Mouse (Mus musculus) heart, embryonic 11.5 days (tissue): ENCODE results near the gene Macrod2. TPM values are rescaled to one million over a fixed set of nuclear protein-coding genes. Genes with fewer than 3 reads are reported as not detected.

Source experiments
- ATAC-seq: fragments of 200-750 bp; cut with Nextera tagmentation; replicated peaks from 2 replicates; pipeline ENCODE4 v1.8.0; 2017; ENCODE audit warnings: moderate library complexity; ENCODE audit not compliant: insufficient number of reproducible peaks, low FRiP score, low TSS enrichment
- H3K27ac ChIP-seq: fragments of 300-500 bp; sonication (generic); 2 replicates; pipeline ENCODE4 v1.5.1; 2014; ENCODE audit warnings: mild to moderate bottlenecking, low read depth, low read length
- H3K27me3 ChIP-seq: fragments of 300-500 bp; sonication (generic); 2 replicates; pipeline ENCODE4 v1.6.1; 2014; ENCODE audit warnings: mild to moderate bottlenecking, low read length, mixed read lengths; ENCODE audit not compliant: control insufficient read depth, insufficient read depth
- H3K36me3 ChIP-seq: fragments of 300-500 bp; sonication (generic); 2 replicates; pipeline ENCODE4 v1.6.1; 2014; ENCODE audit warnings: mild to moderate bottlenecking, low read length, moderate library complexity, mixed read lengths; ENCODE audit not compliant: control insufficient read depth, insufficient read depth
- H3K4me1 ChIP-seq: fragments of 300-500 bp; sonication (generic); 2 replicates; pipeline ENCODE4 v1.6.1; 2014; ENCODE audit warnings: low read length; ENCODE audit not compliant: control insufficient read depth, insufficient read depth
- H3K4me2 ChIP-seq: fragments of 300-500 bp; sonication (generic); 2 replicates; pipeline ENCODE4 v1.6.1; 2014; ENCODE audit warnings: mild to moderate bottlenecking, moderate library complexity
- H3K4me3 ChIP-seq: fragments of 300-500 bp; sonication (generic); 2 replicates; pipeline ENCODE4 v1.5.1; 2014; ENCODE audit warnings: low read depth, low read length
- H3K9ac ChIP-seq: fragments of 300-500 bp; sonication (generic); 2 replicates; pipeline ENCODE4 v1.6.1; 2014; ENCODE audit warnings: mild to moderate bottlenecking, low read depth, low read length, moderate library complexity
- H3K9me3 ChIP-seq: fragments of 300-500 bp; sonication (generic); replicated peaks from 2 replicates; pipeline ENCODE4 v1.6.1; 2016; ENCODE audit warnings: low read length; ENCODE audit not compliant: control insufficient read depth
- WGBS: fragments of 180-500 bp; shearing (Covaris S2); extraction: QIAGEN DNeasy Blood & Tissue Kit; methylation state at CpG from one replicate; pipeline ENCODE4 v1.1.7; 2014; ENCODE audit not compliant: insufficient replicate concordance; 5-methylcytosine and 5-hydroxymethylcytosine counted together
- polyA plus RNA-seq: library from polyadenylated mRNA; unstranded; fragments of >200 nt; fragmentation: Nextera tagmentation; extraction: Ambion mirVana; gene quantifications from 2 replicates; pipeline ENCODE4 v1.2.1, GENCODE M21; 2014

Gene Macrod2
- polyA plus RNA-seq, 1 experiment from 2014 or later: 20.5 TPM

GRCm38 (mm10) chr2:141391229-141391628, 996.1 kb downstream of the Macrod2 start:
- Histone ChIP-seq H3K4me3 (no peak overlapping the region), H3K4me1 (no peaks in the 10 kb centered on the region), H3K9ac (no peak overlapping the region), H3K4me2 (no peak overlapping the region), H3K27me3 (no peaks in the 10 kb centered on the region), H3K27ac (no peak overlapping the region), H3K36me3 (no peaks in the 10 kb centered on the region), H3K9me3 (no peaks in the 10 kb centered on the region)
- WGBS: 54% methylated on average over 4 of the region's 4 CpGs
- ATAC-seq: no peak

GRCm38 (mm10) chr2:141394806-141395205, 999.7 kb downstream of the Macrod2 start:
- Histone ChIP-seq H3K9ac (no peak overlapping the region), H3K9me3 (no peaks in the 10 kb centered on the region), H3K4me2 (no peak overlapping the region), H3K27me3 (no peaks in the 10 kb centered on the region), H3K36me3 (no peaks in the 10 kb centered on the region), H3K27ac (no peak overlapping the region), H3K4me3 (no peak overlapping the region), H3K4me1 (no peaks in the 10 kb centered on the region)
- 54% methylated on average over 1 of the region's 1 CpGs for WGBS
- no peak for ATAC-seq

GRCm38 (mm10) chr2:141408766-141409165, 1013.7 kb downstream of the Macrod2 start:
- WGBS: 31% methylated on average over 2 of the region's 2 CpGs
- Histone ChIP-seq H3K36me3 (no peaks in the 10 kb centered on the region), H3K4me2 (no peak overlapping the region), H3K4me1 (no peaks in the 10 kb centered on the region), H3K4me3 (no peak overlapping the region), H3K27me3 (no peaks in the 10 kb centered on the region), H3K27ac (no peak overlapping the region), H3K9me3 (no peaks in the 10 kb centered on the region), H3K9ac (no peak overlapping the region)
- ATAC-seq: no peak

GRCm38 (mm10) chr2:141416436-141416835, 1021.3 kb downstream of the Macrod2 start:
- ATAC-seq: no peak
- Histone ChIP-seq H3K27ac (no peak overlapping the region), H3K27me3 (no peaks in the 10 kb centered on the region), H3K4me3 (no peak overlapping the region), H3K9me3 (no peaks in the 10 kb centered on the region), H3K9ac (no peak overlapping the region), H3K36me3 (no peaks in the 10 kb centered on the region), H3K4me1 (no peaks in the 10 kb centered on the region), H3K4me2 (no peak overlapping the region)

- Histone ChIP-seq H3K9ac (no peak overlapping the region), H3K36me3 (no peaks in the 10 kb centered on the region), H3K4me1 (no peaks in the 10 kb centered on the region), H3K4me2 (no peak overlapping the region), H3K27me3 (no peaks in the 10 kb centered on the region), H3K27ac (no peak overlapping the region), H3K4me3 (no peak overlapping the region), H3K9me3 (no peaks in the 10 kb centered on the region)
- 55% methylated on average over 8 of the region's 8 CpGs for WGBS
- no peak for ATAC-seq
These were observed 1021.9 kb downstream of the Macrod2 start for GRCm38 (mm10) chr2:141416855-141417544.

GRCm38 (mm10) chr2:141419806-141420205, 1024.7 kb downstream of the Macrod2 start:
- no peak for ATAC-seq
- Histone ChIP-seq H3K4me1 (no peaks in the 10 kb centered on the region), H3K4me2 (no peak overlapping the region), H3K9me3 (no peaks in the 10 kb centered on the region), H3K36me3 (no peaks in the 10 kb centered on the region), H3K4me3 (no peak overlapping the region), H3K9ac (no peak overlapping the region), H3K27me3 (no peaks in the 10 kb centered on the region), H3K27ac (no peak overlapping the region)
- WGBS: 63% methylated on average over 1 of the region's 1 CpGs

GRCm38 (mm10) chr2:141434084-141434483, 1039.0 kb downstream of the Macrod2 start:
- 82% methylated on average over 5 of the region's 5 CpGs for WGBS
- H3K27me3 ChIP-seq: no peaks in the 10 kb centered on the region
- H3K9me3 ChIP-seq: no peaks in the 10 kb centered on the region
- no peak overlapping the region for H3K9ac ChIP-seq
- no peak overlapping the region for H3K4me3 ChIP-seq
- H3K4me2 ChIP-seq: no peak overlapping the region
- H3K27ac ChIP-seq: no peak overlapping the region
- H3K4me1 ChIP-seq: no peaks in the 10 kb centered on the region
- no peaks in the 10 kb centered on the region for H3K36me3 ChIP-seq
- ATAC-seq: no peak

- Histone ChIP-seq H3K27ac (no peak overlapping the region), H3K9ac (no peak overlapping the region), H3K4me3 (no peak overlapping the region), H3K4me1 (no peaks in the 10 kb centered on the region), H3K27me3 (no peaks in the 10 kb centered on the region), H3K36me3 (no peaks in the 10 kb centered on the region), H3K4me2 (no peak overlapping the region), H3K9me3 (no peaks in the 10 kb centered on the region)
- ATAC-seq: no peak
- 71% methylated on average over 16 of the region's 16 CpGs for WGBS
These were observed 1039.8 kb downstream of the Macrod2 start for GRCm38 (mm10) chr2:141434731-141435570.
